ENCODE assay signal across 7 mouse cellular contexts in genomic region chr17:17624957-17625586, GRCm38 (mm10). TPM values are rescaled to one million over a fixed set of nuclear protein-coding genes. Genes with fewer than 3 reads are reported as not detected.
DNase-seq lines count a peak whose midpoint lies in the region; ATAC-seq and TF ChIP-seq lines count a peak whose summit lies in the region.

Gene Lnpep, minus strand, starts transcription at chr17:17625050.

- peak within 1 kb of the TSS; percentile 90 for H3K4me2 ChIP-seq in intestine, postnatal 0 days (replicated peaks; ENCODE audit: low read depth)
- H3K4me2 ChIP-seq in midbrain, embryonic 12.5 days (replicated peaks), result peak within 1 kb of the TSS; percentile 70

- H3K27me3 ChIP-seq in embryonic facial prominence, embryonic 10.5 days (replicated peaks; ENCODE audit: low read depth, poor library complexity, severe bottlenecking), result no peaks in the 10 kb centered on the region
- no peaks in the 10 kb centered on the region for H3K27me3 ChIP-seq in intestine, postnatal 0 days (replicated peaks; ENCODE audit: control insufficient read depth, insufficient read depth, low read length)
- H3K27me3 ChIP-seq in midbrain, embryonic 12.5 days, result no peaks in the 10 kb centered on the region
- no peaks in the 10 kb centered on the region for H3K27me3 ChIP-seq in small intestine, adult 2 months (ENCODE audit: control insufficient read depth, insufficient read depth, low read length)

- 0 out of 2 replicates have a peak, but pooled peaks cover 2% of the 10 kb centered on the region for H3K9me3 ChIP-seq in embryonic facial prominence, embryonic 10.5 days
- H3K9me3 ChIP-seq in intestine, postnatal 0 days (ENCODE audit: control insufficient read depth), result no peaks in the 10 kb centered on the region
- no peaks in the 10 kb centered on the region for H3K9me3 ChIP-seq in midbrain, embryonic 12.5 days

- H3K4me1 ChIP-seq in embryonic facial prominence, embryonic 10.5 days, result peaks cover 25% of the 10 kb centered on the region
- H3K4me1 ChIP-seq in intestine, postnatal 0 days (replicated peaks; ENCODE audit: control insufficient read depth, insufficient read depth, low read length), result 0 out of 2 replicates have a peak, but pooled peaks cover 6% of the 10 kb centered on the region
- peaks cover 14% of the 10 kb centered on the region for H3K4me1 ChIP-seq in midbrain, embryonic 12.5 days
- H3K4me1 ChIP-seq in small intestine, adult 2 months (ENCODE audit: control insufficient read depth, insufficient read depth, insufficient read length, low read length), result peaks cover 2% of the 10 kb centered on the region; the same call in 1 of the 2 replicates

- no peaks in the 10 kb centered on the region for H3K36me3 ChIP-seq in embryonic facial prominence, embryonic 10.5 days (replicated peaks)
- H3K36me3 ChIP-seq in intestine, postnatal 0 days (ENCODE audit: control insufficient read depth, insufficient read depth), result no peaks in the 10 kb centered on the region
- H3K36me3 ChIP-seq in midbrain, embryonic 12.5 days, result no peaks in the 10 kb centered on the region
- no peaks in the 10 kb centered on the region for H3K36me3 ChIP-seq in small intestine, adult 2 months (ENCODE audit: control insufficient read depth, insufficient read depth, low read length)

- H3K9ac ChIP-seq in intestine, postnatal 0 days (ENCODE audit: low read depth, low read length), result peak within 1 kb of the TSS; percentile 95
- peak within 1 kb of the TSS; percentile 92 for H3K9ac ChIP-seq in midbrain, embryonic 12.5 days (replicated peaks)

- TF ChIP-seq POLR2A in small intestine, adult 2 months (IDR thresholded peaks at IDR 0.05; ENCODE audit: low read depth, low read length), result peak; percentile 34; the same call in 1 of the 2 replicates

- ATAC-seq in intestine, postnatal 0 days, result peak; percentile 94
- ATAC-seq in midbrain, embryonic 12.5 days (ENCODE audit: low FRiP score, low read depth), result peak; percentile 93

- 0 out of 2 replicates have a peak, but pooled peaks have one; percentile 13 for TF ChIP-seq CTCF in intestine, postnatal 0 days (IDR thresholded peaks at IDR 0.05; ENCODE audit: low read depth)
- TF ChIP-seq CTCF in small intestine, adult 2 months (IDR thresholded peaks at IDR 0.05; ENCODE audit: extremely low read depth, insufficient read length, insufficient replicate concordance, low read depth, low read length), result no peak

- H3K27ac ChIP-seq in embryonic facial prominence, embryonic 10.5 days (replicated peaks), result peak within 1 kb of the TSS; percentile 98
- H3K27ac ChIP-seq in intestine, postnatal 0 days (ENCODE audit: low read depth, low read length), result peak within 1 kb of the TSS; percentile 100
- peak within 1 kb of the TSS; percentile 100 for H3K27ac ChIP-seq in midbrain, embryonic 12.5 days (replicated peaks)
- peak within 1 kb of the TSS; percentile 100 for H3K27ac ChIP-seq in small intestine, adult 2 months (ENCODE audit: insufficient read depth, low read depth, low read length)

- intact Hi-C loops in left cerebral cortex, postnatal 4 days (cut with DNase I), result no loop called here

- peak; percentile 93 for DNase-seq in adrenal gland, postnatal 10 days
- DNase-seq in embryonic facial prominence, embryonic 10.5 days (ENCODE audit: low spot score), result peak; percentile 92
- DNase-seq in gonadal fat pad, adult 2 months (ENCODE audit: low read depth), result peak; percentile 54
- DNase-seq in left cerebral cortex, postnatal 4 days, result peak; percentile 98

- WGBS in embryonic facial prominence, embryonic 10.5 days, result under 1% methylated on average over 44 of the region's 44 CpGs
- under 1% methylated on average over 43 of the region's 44 CpGs for WGBS in intestine, postnatal 0 days
- under 1% methylated on average over 44 of the region's 44 CpGs for whole genome bisulfite sequencing in midbrain, embryonic 12.5 days
- under 1% methylated on average over 44 of the region's 44 CpGs for WGBS in small intestine, adult 2 months

- H3K4me3 ChIP-seq in embryonic facial prominence, embryonic 10.5 days, result peak within 1 kb of the TSS; percentile 92
- peak within 1 kb of the TSS; percentile 99 for H3K4me3 ChIP-seq in intestine, postnatal 0 days (ENCODE audit: low read depth, low read length)
- peak within 1 kb of the TSS; percentile 92 for H3K4me3 ChIP-seq in midbrain, embryonic 12.5 days
- peak within 1 kb of the TSS; percentile 95 for H3K4me3 ChIP-seq in small intestine, adult 2 months (ENCODE audit: low read depth, low read length)

RNA-seq across cellular contexts. Expression of gene Lnpep, which starts in this region (rescaled TPM):
- 100 to 1,000 TPM; 101 to 135 TPM for total RNA-seq in adrenal gland, postnatal 10 days (2021)
- polyA plus RNA-seq in embryonic facial prominence, embryonic 10.5 days (2016; fragmentation: Nextera tagmentation; extraction: Ambion mirVana), result 6.3 and 7.7 TPM in 2 replicates
- polyA plus RNA-seq in gonadal fat pad, adult 2 months (2012; rRNA removed), result 12.3 and 16.2 TPM in 2 replicates
- polyA plus RNA-seq in intestine, postnatal 0 days (2015; fragmentation: Nextera tagmentation; extraction: Ambion mirVana), result 4.0 and 5.8 TPM in 2 replicates
- total RNA-seq in left cerebral cortex, postnatal 4 days (2021), result 10 to 100 TPM; 48.2 to 57.5 TPM
- 10.0 and 10.7 TPM in 2 replicates for polyA plus RNA-seq in midbrain, embryonic 12.5 days (2016; fragmentation: Nextera tagmentation; extraction: Ambion mirVana)
- polyA plus RNA-seq in small intestine, adult 2 months (2012; rRNA removed), result 1.8 and 3.4 TPM in 2 replicates

Comparison
In these comparisons a context has a peak if more than half of its experiments do, and no peak if none do; other contexts are left out.
1. Peak in every context shown above with its lines: DNase-seq, ATAC-seq, H3K4me3 ChIP-seq and H3K27ac ChIP-seq.